Mouse (Mus musculus): ENCODE results near the gene Zbtb17.

DNA sequence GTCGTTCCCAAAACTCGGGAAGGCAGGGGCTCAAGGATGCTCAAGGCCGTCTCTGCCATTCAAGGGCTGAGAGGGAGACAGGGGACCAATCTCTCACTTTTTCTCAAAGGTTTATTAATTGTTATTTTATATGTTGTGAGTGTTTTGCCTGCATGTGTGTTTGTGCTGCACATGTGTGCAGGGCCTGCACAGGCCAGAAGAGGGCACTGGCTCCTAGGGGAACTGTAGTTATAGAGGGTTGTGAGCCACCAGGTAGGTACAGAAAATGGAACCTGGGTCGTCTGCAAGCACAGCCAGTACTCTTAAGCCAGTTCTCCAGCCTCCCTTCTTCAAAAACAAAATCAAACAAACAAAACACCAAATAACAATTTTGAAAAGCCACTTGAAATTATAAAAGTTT lies 44.2 kb downstream of the Zbtb17 start:
- TF ChIP-seq CTCF (IDR thresholded peaks at IDR 0.05; ENCODE audit: control insufficient read depth, insufficient read depth, low read length) (peak; percentile 65), POLR2A (IDR thresholded peaks at IDR 0.05; ENCODE audit: borderline replicate concordance, control insufficient read depth, low read depth, low read length) (no peak)
